Mouse (Mus musculus): Measurements from ENCODE around the gene Fbp1. TPM values are rescaled to one million over a fixed set of nuclear protein-coding genes. Genes with fewer than 3 reads are reported as not detected.

Gene Fbp1
- polyA plus RNA-seq, 1 experiment from 2014 or later = 0.97 TPM

DNA sequence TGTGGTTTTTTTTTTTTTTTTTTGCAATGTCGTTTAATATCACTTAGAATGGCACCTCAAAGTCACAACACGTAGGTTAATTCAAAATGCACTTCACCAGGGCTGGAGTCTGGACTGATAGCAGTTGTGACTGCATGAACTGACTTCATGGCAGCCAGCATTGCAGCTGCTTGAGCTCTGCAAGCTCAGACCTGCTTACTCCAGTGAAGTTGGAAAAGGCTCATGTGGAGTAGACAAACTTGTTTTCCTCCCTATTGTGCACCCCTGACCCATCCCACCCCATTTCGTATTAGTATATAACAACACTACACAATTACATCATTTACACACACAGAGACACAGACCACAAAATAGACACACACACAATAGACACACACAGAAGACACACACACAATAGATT lies 34.6 kb upstream of the Fbp1 start:
- WGBS = 71% methylated on average over 3 of the region's 3 CpGs
- Histone ChIP-seq H3K9me3 (ENCODE audit: low read depth, low read length) (no peaks in the 10 kb centered on the region), H3K4me2 (no peak overlapping the region), H3K36me3 (ENCODE audit: insufficient read depth) (no peaks in the 10 kb centered on the region), H3K27me3 (ENCODE audit: insufficient read depth, low read length) (no peaks in the 10 kb centered on the region), H3K4me3 (ENCODE audit: low read depth, low read length) (no peak overlapping the region), H3K27ac (ENCODE audit: low read depth) (no peak overlapping the region), H3K9ac (no peak overlapping the region), H3K4me1 (ENCODE audit: insufficient read depth) (0 out of 2 replicates have a peak, but pooled peaks cover 2% of the 10 kb centered on the region)
- TF ChIP-seq CTCF (IDR thresholded peaks at IDR 0.05; ENCODE audit: low read depth) = no peak
- ATAC-seq (ENCODE audit: insufficient read depth) (no peak), DNase-seq (no peak)

GRCm38 (mm10) chr13:62919647-62920341 lies 31.7 kb upstream of the Fbp1 start:
- H3K9ac ChIP-seq = no peak overlapping the region
- peak; percentile 93 for DNase-seq
- no peak for ATAC-seq (ENCODE audit: insufficient read depth)
- no peak overlapping the region for H3K4me3 ChIP-seq (ENCODE audit: low read depth, low read length)
- H3K27me3 ChIP-seq (ENCODE audit: insufficient read depth, low read length) = no peaks in the 10 kb centered on the region
- no peak overlapping the region for H3K27ac ChIP-seq (ENCODE audit: low read depth)
- no peaks in the 10 kb centered on the region for H3K4me1 ChIP-seq (ENCODE audit: insufficient read depth)
- peak; percentile 84 for TF ChIP-seq CTCF (IDR thresholded peaks at IDR 0.05; ENCODE audit: low read depth)
- H3K9me3 ChIP-seq (ENCODE audit: low read depth, low read length) = no peaks in the 10 kb centered on the region
- 28% methylated on average over 11 of the region's 11 CpGs for WGBS
- H3K36me3 ChIP-seq (ENCODE audit: insufficient read depth) = no peaks in the 10 kb centered on the region
- H3K4me2 ChIP-seq = no peak overlapping the region

DNA sequence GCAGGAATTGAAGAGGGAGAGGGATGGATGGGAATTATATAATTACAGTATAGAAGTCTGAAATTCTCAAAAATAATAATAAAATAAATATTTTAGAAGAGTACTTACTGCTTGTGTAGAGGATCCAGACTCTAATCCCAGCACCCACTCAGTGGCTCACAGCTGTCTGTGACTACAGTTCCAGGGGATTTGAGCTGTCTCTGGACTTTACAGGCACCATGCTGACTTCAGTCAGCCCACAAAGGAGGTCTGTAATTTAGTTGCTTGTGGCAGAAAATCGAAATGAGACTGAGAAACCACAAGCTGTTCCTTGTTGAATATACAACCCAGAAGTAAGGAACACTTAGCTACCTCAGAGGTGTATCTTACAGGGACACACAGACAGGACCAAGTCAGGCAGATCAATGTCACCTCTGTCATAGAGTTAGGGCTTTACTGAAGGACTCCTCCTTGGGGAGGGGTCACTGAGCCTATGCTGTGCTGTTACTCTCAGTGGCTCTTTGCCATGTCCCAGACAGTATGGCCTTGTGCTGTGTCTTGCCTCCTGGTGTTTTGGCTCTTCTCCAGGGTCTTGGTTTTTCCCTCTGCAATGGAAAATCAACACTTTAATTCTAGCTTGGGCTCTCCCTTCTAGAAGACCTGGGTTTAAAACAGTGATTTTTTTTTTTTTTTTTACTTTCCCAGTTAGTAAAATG lies 29.5 kb upstream of the Fbp1 start:
- Histone ChIP-seq H3K36me3 (ENCODE audit: insufficient read depth) (no peaks in the 10 kb centered on the region), H3K9me3 (ENCODE audit: low read depth, low read length) (no peaks in the 10 kb centered on the region), H3K4me1 (ENCODE audit: insufficient read depth) (no peaks in the 10 kb centered on the region), H3K9ac (no peak overlapping the region), H3K27ac (ENCODE audit: low read depth) (peak overlapping the region; percentile 63), H3K4me3 (ENCODE audit: low read depth, low read length) (no peak overlapping the region), H3K4me2 (no peak overlapping the region), H3K27me3 (ENCODE audit: insufficient read depth, low read length) (no peaks in the 10 kb centered on the region)
- peak; percentile 79 for DNase-seq
- TF ChIP-seq CTCF (IDR thresholded peaks at IDR 0.05; ENCODE audit: low read depth) = no peak
- ATAC-seq (ENCODE audit: insufficient read depth) = peak; percentile 85
- 43% methylated on average over 1 of the region's 1 CpGs for WGBS

GRCm38 (mm10) chr13:62916675-62917074 lies 28.6 kb upstream of the Fbp1 start:
- Histone ChIP-seq H3K4me1 (ENCODE audit: insufficient read depth) (no peaks in the 10 kb centered on the region), H3K4me2 (no peak overlapping the region), H3K4me3 (ENCODE audit: low read depth, low read length) (no peak overlapping the region), H3K27me3 (ENCODE audit: insufficient read depth, low read length) (no peaks in the 10 kb centered on the region), H3K9ac (no peak overlapping the region), H3K36me3 (ENCODE audit: insufficient read depth) (no peaks in the 10 kb centered on the region), H3K9me3 (ENCODE audit: low read depth, low read length) (no peaks in the 10 kb centered on the region), H3K27ac (ENCODE audit: low read depth) (no peak overlapping the region)
- WGBS = 30% methylated on average over 4 of the region's 4 CpGs
- peak; percentile 66 for DNase-seq
- TF ChIP-seq CTCF (IDR thresholded peaks at IDR 0.05; ENCODE audit: low read depth) = no peak
- peak; percentile 53; the same call in 1 of the 2 replicates for ATAC-seq (ENCODE audit: insufficient read depth)

- TF ChIP-seq CTCF (IDR thresholded peaks at IDR 0.05; ENCODE audit: low read depth) = no peak
- peaks cover 4% of the 10 kb centered on the region; the same call in 1 of the 2 replicates for H3K4me1 ChIP-seq (ENCODE audit: insufficient read depth)
- DNase-seq = no peak
These were observed 23.5 kb upstream of the Fbp1 start for GRCm38 (mm10) chr13:62911575-62911974.

DNA sequence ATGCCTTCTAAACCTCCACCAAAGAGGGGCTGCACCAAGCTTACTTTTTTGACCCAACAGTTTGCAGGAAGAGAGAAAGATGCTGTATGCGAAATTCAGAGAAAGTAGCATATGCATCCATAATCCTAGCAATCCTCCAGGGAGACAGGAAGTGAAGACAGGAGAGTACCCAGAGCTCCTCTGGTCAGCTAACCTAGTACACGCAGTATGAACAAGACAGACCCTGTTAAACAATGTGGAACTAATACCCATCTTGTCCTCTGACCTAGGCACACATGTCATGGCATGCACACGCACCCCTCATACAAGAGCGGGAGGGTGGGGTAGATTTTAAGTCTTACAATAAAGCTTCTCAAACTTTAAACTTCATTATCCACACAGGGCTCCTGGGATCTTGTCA lies 22.1 kb upstream of the Fbp1 start:
- DNase-seq (no peak), ATAC-seq (ENCODE audit: insufficient read depth) (no peak)
- TF ChIP-seq CTCF (IDR thresholded peaks at IDR 0.05; ENCODE audit: low read depth) = no peak
- Histone ChIP-seq H3K4me2 (no peak overlapping the region), H3K27ac (ENCODE audit: low read depth) (no peak overlapping the region), H3K36me3 (ENCODE audit: insufficient read depth) (no peaks in the 10 kb centered on the region), H3K4me1 (ENCODE audit: insufficient read depth) (peaks cover 4% of the 10 kb centered on the region; the same call in 1 of the 2 replicates), H3K4me3 (ENCODE audit: low read depth, low read length) (no peak overlapping the region), H3K27me3 (ENCODE audit: insufficient read depth, low read length) (0 out of 2 replicates have a peak, but pooled peaks cover 3% of the 10 kb centered on the region), H3K9ac (no peak overlapping the region), H3K9me3 (ENCODE audit: low read depth, low read length) (no peaks in the 10 kb centered on the region)
- 82% methylated on average over 4 of the region's 4 CpGs for WGBS

More at GRCm38 (mm10) chr13:62911575-62911974, 23.5 kb upstream of the Fbp1 start:
- 0 out of 2 replicates have a peak, but pooled peaks cover 3% of the 10 kb centered on the region for H3K27me3 ChIP-seq (ENCODE audit: insufficient read depth, low read length)
- H3K9me3 ChIP-seq (ENCODE audit: low read depth, low read length) = no peaks in the 10 kb centered on the region
- H3K9ac ChIP-seq = no peak overlapping the region
- no peak overlapping the region for H3K4me2 ChIP-seq
- H3K27ac ChIP-seq (ENCODE audit: low read depth) = no peak overlapping the region
- no peak overlapping the region for H3K4me3 ChIP-seq (ENCODE audit: low read depth, low read length)
- H3K36me3 ChIP-seq (ENCODE audit: insufficient read depth) = no peaks in the 10 kb centered on the region
- no peak for ATAC-seq (ENCODE audit: insufficient read depth)
- 80% methylated on average over 5 of the region's 5 CpGs for WGBS

GRCm38 (mm10) chr13:62909776-62910175 lies 21.7 kb upstream of the Fbp1 start:
- peaks cover 4% of the 10 kb centered on the region; the same call in 1 of the 2 replicates for H3K4me1 ChIP-seq (ENCODE audit: insufficient read depth)
- H3K9me3 ChIP-seq (ENCODE audit: low read depth, low read length) = no peaks in the 10 kb centered on the region
- no peak for TF ChIP-seq CTCF (IDR thresholded peaks at IDR 0.05; ENCODE audit: low read depth)
- no peak overlapping the region for H3K4me3 ChIP-seq (ENCODE audit: low read depth, low read length)
- H3K4me2 ChIP-seq = no peak overlapping the region
- H3K36me3 ChIP-seq (ENCODE audit: insufficient read depth) = no peaks in the 10 kb centered on the region
- no peak overlapping the region for H3K27ac ChIP-seq (ENCODE audit: low read depth)
- no peak overlapping the region for H3K9ac ChIP-seq
- H3K27me3 ChIP-seq (ENCODE audit: insufficient read depth, low read length) = 0 out of 2 replicates have a peak, but pooled peaks cover 3% of the 10 kb centered on the region
- 60% methylated on average over 5 of the region's 5 CpGs for WGBS
- no peak for DNase-seq
- ATAC-seq (ENCODE audit: insufficient read depth) = no peak
